Mouse (Mus musculus): ENCODE results near the gene Mdfi. TPM values are rescaled to one million over a fixed set of nuclear protein-coding genes. Genes with fewer than 3 reads are reported as not detected.

The Mdfi gene
- polyA plus RNA-seq, 1 experiment from 2014 or later, result 12.5 TPM

- Histone ChIP-seq H3K27ac (replicated peaks) (no peak overlapping the region), H3K4me1 (peaks cover 27% of the 10 kb centered on the region), H3K9ac (no peak overlapping the region), H3K9me3 (no peaks in the 10 kb centered on the region), H3K4me2 (no peak overlapping the region), H3K4me3 (no peak overlapping the region), H3K27me3 (replicated peaks) (no peaks in the 10 kb centered on the region), H3K36me3 (no peaks in the 10 kb centered on the region)
- whole genome bisulfite sequencing, result 65% methylated on average over 11 of the region's 11 CpGs
- no peak for ATAC-seq (ENCODE audit: extremely low read depth, insufficient number of reproducible peaks, low FRiP score, low TSS enrichment)
Observed at GRCm38 (mm10) chr17:47845609-47846008, 11.1 kb upstream of the Mdfi start.

- Histone ChIP-seq H3K9me3 (no peaks in the 10 kb centered on the region), H3K4me3 (no peak overlapping the region), H3K4me1 (peaks cover 10% of the 10 kb centered on the region), H3K27me3 (replicated peaks) (no peaks in the 10 kb centered on the region), H3K4me2 (no peak overlapping the region), H3K9ac (no peak overlapping the region), H3K36me3 (no peaks in the 10 kb centered on the region), H3K27ac (replicated peaks) (no peak overlapping the region)
- no peak for ATAC-seq (ENCODE audit: extremely low read depth, insufficient number of reproducible peaks, low FRiP score, low TSS enrichment)
- WGBS, result 87% methylated on average over 3 of the region's 3 CpGs
Observed at GRCm38 (mm10) chr17:47843465-47843864, 9.0 kb upstream of the Mdfi start.

DNA sequence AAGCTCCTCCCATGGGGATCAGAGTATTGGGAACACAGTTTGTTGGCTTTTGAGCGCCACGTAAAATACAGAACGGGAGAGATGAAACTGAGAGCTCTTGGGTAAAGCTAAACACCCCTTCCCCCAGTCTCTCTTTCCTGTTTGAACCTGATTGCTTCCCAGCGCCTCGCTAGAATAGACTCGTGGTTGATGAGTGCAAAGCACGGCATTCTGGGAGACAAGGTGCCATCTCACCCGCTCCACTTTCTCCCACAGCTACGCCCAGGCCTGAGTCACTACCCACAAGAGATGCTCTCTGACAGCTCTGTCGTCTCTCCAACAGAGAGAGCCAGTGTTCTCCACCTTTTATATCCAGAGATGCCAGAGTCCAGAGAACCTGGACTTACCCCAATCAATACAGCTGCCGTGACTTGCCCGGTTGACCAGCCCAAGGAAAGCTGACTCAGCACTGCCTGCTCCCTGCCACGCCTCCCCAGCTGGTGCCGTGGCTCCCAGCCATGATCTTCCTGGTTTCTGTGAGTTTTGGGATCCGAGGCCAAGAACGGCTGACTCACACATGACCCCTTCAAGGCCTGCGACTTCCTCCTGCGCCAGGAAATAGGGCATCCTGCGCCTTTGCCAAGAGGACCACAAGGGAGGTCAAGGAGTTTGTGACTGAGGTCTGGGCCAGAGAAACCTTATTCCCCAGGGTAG lies 7.6 kb upstream of the Mdfi start:
- H3K27me3 ChIP-seq (replicated peaks), result no peaks in the 10 kb centered on the region
- no peaks in the 10 kb centered on the region for H3K36me3 ChIP-seq
- H3K4me1 ChIP-seq, result peaks cover 17% of the 10 kb centered on the region
- H3K9ac ChIP-seq, result no peak overlapping the region
- H3K4me2 ChIP-seq, result no peak overlapping the region
- peak; percentile 47; the same call in 1 of the 2 replicates for ATAC-seq (ENCODE audit: extremely low read depth, insufficient number of reproducible peaks, low FRiP score, low TSS enrichment)
- WGBS, result 63% methylated on average over 19 of the region's 19 CpGs
- H3K9me3 ChIP-seq, result no peaks in the 10 kb centered on the region
- peak overlapping the region; percentile 56 for H3K27ac ChIP-seq (replicated peaks)
- H3K4me3 ChIP-seq, result no peak overlapping the region

DNA sequence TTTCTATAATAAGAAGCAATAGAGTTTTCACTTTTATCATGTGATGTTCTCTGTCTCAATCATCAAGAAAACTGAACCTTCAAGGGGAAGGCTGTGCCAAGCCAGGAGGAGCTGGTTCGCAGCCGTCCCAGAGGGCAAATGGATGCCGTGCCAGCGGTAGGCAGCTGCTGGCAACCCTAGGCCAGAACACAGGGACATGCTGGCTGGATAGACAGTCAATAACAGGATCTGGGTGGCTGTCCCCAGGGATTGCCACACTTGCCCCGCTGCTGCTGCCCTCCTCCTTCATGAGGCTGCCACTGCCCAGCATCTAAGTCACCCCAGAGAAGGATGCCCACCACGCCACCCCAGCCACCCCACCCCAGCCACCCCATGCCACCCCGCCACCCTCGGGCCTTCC lies 7.0 kb upstream of the Mdfi start:
- H3K27me3 ChIP-seq (replicated peaks), result no peaks in the 10 kb centered on the region
- no peaks in the 10 kb centered on the region for H3K36me3 ChIP-seq
- H3K27ac ChIP-seq (replicated peaks), result no peak overlapping the region
- peaks cover 17% of the 10 kb centered on the region for H3K4me1 ChIP-seq
- no peak overlapping the region for H3K4me3 ChIP-seq
- H3K4me2 ChIP-seq, result no peak overlapping the region
- H3K9me3 ChIP-seq, result no peaks in the 10 kb centered on the region
- no peak overlapping the region for H3K9ac ChIP-seq
- ATAC-seq (ENCODE audit: extremely low read depth, insufficient number of reproducible peaks, low FRiP score, low TSS enrichment), result no peak
- WGBS, result 82% methylated on average over 8 of the region's 8 CpGs

DNA sequence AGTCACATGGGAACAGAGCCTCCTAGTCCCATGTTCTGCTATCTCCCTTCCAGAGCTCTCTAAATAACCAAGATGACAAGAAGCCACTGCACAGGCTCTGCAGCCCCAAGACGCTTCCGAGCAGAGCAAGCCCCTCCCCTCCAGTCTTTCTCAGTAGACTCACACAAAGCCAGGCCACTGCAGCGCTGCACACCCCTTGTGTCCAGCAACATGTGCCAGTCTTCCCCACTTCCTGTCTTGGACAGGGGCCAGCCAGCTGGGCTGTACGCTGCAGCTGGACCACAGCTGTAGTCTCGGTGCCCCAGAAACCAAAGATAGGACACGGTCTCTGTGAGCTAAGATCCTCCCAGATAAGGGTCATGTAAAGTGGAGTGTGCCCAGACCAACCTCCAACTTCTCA lies 3.3 kb upstream of the Mdfi start:
- no peaks in the 10 kb centered on the region for H3K9me3 ChIP-seq
- peak overlapping the region; percentile 45 for H3K27ac ChIP-seq (replicated peaks)
- peaks cover 7% of the 10 kb centered on the region for H3K27me3 ChIP-seq (replicated peaks)
- H3K9ac ChIP-seq, result no peak overlapping the region
- H3K4me1 ChIP-seq, result peaks cover 24% of the 10 kb centered on the region
- 27% methylated on average over 6 of the region's 6 CpGs for WGBS
- H3K36me3 ChIP-seq, result no peaks in the 10 kb centered on the region
- ATAC-seq (ENCODE audit: extremely low read depth, insufficient number of reproducible peaks, low FRiP score, low TSS enrichment), result no peak
- H3K4me3 ChIP-seq, result no peak overlapping the region
- H3K4me2 ChIP-seq, result no peak overlapping the region

DNA sequence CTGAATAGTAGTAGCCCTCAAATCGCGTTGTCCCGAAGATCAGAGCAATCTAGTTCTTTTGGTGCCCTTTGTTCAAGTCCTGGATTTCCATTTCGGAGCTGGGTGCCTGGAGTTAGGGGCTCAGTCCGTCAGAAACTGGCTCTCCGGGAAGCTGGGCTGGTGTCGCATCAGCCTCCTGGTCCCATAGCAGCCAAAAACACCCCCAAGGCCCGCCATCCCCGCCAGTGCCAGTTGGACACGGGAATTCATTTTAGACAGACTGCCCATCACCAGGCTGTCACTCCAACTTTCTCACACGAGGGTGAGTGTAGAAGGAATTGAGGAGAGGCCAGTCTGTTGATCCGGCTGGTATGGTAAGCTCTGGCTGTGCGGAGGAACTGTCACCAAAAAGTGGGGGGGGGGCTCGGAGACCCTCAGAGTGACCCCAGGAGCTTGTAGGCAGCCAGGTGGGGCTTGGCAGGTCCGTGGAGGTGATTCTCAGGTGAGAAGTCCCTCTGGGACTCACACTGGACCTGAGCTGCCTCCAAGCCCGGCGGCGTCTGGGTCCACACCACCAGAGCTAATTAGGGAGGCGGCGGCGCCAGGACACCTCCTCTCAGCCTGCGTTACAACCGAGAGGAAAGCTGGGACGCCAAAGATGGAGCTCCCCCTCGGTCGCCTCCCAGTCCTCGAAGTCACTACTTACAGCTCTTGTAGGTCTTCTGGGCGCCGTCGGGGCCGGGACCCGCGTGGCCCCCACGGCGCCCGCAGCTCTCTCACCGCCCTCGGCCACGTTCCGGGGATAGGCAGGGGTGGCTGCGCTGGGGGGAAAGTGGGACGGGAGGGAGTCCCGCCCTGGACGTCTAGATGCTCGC lies 636 bp downstream of the Mdfi start:
- Histone ChIP-seq H3K36me3 (peaks cover 21% of the 10 kb centered on the region; the same call in 1 of the 2 replicates), H3K9me3 (no peaks in the 10 kb centered on the region), H3K27ac (replicated peaks) (peak overlapping the region; percentile 90), H3K4me1 (peaks cover 56% of the 10 kb centered on the region), H3K4me3 (peak overlapping the region; percentile 89), H3K9ac (peak overlapping the region; percentile 94), H3K4me2 (peak overlapping the region; percentile 88), H3K27me3 (replicated peaks) (peaks cover 7% of the 10 kb centered on the region)
- ATAC-seq (ENCODE audit: extremely low read depth, insufficient number of reproducible peaks, low FRiP score, low TSS enrichment), result no peak
- WGBS, result under 1% methylated on average over 45 of the region's 45 CpGs

GRCm38 (mm10) chr17:47833029-47833627 lies 1.4 kb downstream of the Mdfi start:
- Histone ChIP-seq H3K4me1 (peaks cover 58% of the 10 kb centered on the region), H3K9ac (peak overlapping the region; percentile 94), H3K36me3 (peaks cover 23% of the 10 kb centered on the region), H3K4me2 (peak overlapping the region; percentile 88), H3K9me3 (no peaks in the 10 kb centered on the region), H3K4me3 (peak overlapping the region; percentile 89), H3K27me3 (replicated peaks) (peaks cover 7% of the 10 kb centered on the region), H3K27ac (replicated peaks) (peak overlapping the region; percentile 90)
- peak; percentile 40 for ATAC-seq (ENCODE audit: extremely low read depth, insufficient number of reproducible peaks, low FRiP score, low TSS enrichment)
- WGBS, result 2% methylated on average over 39 of the region's 45 CpGs

DNA sequence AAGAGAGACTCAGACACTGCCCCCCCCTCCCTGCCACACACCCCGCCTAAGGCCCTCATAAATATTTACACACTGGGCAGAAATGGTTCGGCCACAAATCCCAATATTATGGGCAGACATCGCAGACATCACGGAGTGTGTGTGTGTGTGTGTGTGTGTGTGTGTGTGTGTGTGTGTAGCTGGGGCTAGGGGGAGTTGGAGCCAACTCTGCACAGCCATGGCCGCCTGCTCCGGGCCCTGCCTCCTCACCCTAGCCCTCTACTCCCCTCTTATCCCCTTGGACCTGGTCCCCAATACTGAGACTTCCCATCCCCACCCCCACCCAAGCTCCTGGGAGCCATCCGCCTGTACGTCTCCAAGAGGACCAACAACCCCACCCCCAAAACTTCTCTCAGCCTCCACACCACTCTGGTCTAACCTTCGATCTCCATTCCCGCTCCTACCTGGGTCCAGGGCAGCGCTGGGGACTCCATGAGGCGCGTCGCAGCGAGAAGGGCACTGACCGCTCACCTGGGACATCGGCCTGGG lies 1.9 kb downstream of the Mdfi start:
- 6% methylated on average over 17 of the region's 17 CpGs for WGBS

GRCm38 (mm10) chr17:47831772-47832171 lies 2.7 kb downstream of the Mdfi start:
- Histone ChIP-seq H3K9ac (peak overlapping the region; percentile 94), H3K4me2 (peak overlapping the region; percentile 88), H3K27me3 (replicated peaks) (peaks cover 7% of the 10 kb centered on the region), H3K36me3 (peaks cover 36% of the 10 kb centered on the region), H3K9me3 (peaks cover 2% of the 10 kb centered on the region; the same call in 1 of the 2 replicates), H3K4me3 (peak overlapping the region; percentile 89), H3K4me1 (peaks cover 51% of the 10 kb centered on the region), H3K27ac (replicated peaks) (peak overlapping the region; percentile 90)
- no peak for ATAC-seq (ENCODE audit: extremely low read depth, insufficient number of reproducible peaks, low FRiP score, low TSS enrichment)
- WGBS, result 49% methylated on average over 5 of the region's 5 CpGs

More for the DNA sequence above, 1.9 kb downstream of the Mdfi start:
- Histone ChIP-seq H3K4me1 (peaks cover 53% of the 10 kb centered on the region), H3K27ac (replicated peaks) (peak overlapping the region; percentile 90), H3K4me2 (peak overlapping the region; percentile 88), H3K9me3 (no peaks in the 10 kb centered on the region), H3K27me3 (replicated peaks) (peaks cover 7% of the 10 kb centered on the region), H3K4me3 (peak overlapping the region; percentile 89), H3K36me3 (peaks cover 28% of the 10 kb centered on the region), H3K9ac (peak overlapping the region; percentile 94)
- peak; percentile 22; the same call in 1 of the 2 replicates for ATAC-seq (ENCODE audit: extremely low read depth, insufficient number of reproducible peaks, low FRiP score, low TSS enrichment)

- WGBS, result 28% methylated on average over 9 of the region's 9 CpGs
- H3K4me1 ChIP-seq, result peaks cover 51% of the 10 kb centered on the region
- no peak for ATAC-seq (ENCODE audit: extremely low read depth, insufficient number of reproducible peaks, low FRiP score, low TSS enrichment)
- H3K27me3 ChIP-seq (replicated peaks), result peaks cover 7% of the 10 kb centered on the region
- peak overlapping the region; percentile 88 for H3K4me2 ChIP-seq
- H3K4me3 ChIP-seq, result peak overlapping the region; percentile 89
- peaks cover 4% of the 10 kb centered on the region; the same call in 1 of the 2 replicates for H3K9me3 ChIP-seq
- H3K36me3 ChIP-seq, result peaks cover 42% of the 10 kb centered on the region
- peak overlapping the region; percentile 90 for H3K27ac ChIP-seq (replicated peaks)
- peak overlapping the region; percentile 94 for H3K9ac ChIP-seq
Observed at GRCm38 (mm10) chr17:47831161-47831560, 3.3 kb downstream of the Mdfi start.

- no peak overlapping the region for H3K4me2 ChIP-seq
- no peak overlapping the region for H3K4me3 ChIP-seq
- no peak overlapping the region for H3K9ac ChIP-seq
- H3K9me3 ChIP-seq, result no peaks in the 10 kb centered on the region
- no peak overlapping the region for H3K27ac ChIP-seq (replicated peaks)
- no peaks in the 10 kb centered on the region for H3K27me3 ChIP-seq (replicated peaks)
- WGBS, result 78% methylated on average over 8 of the region's 8 CpGs
- peaks cover 5% of the 10 kb centered on the region; the same call in 1 of the 2 replicates for H3K4me1 ChIP-seq
- peaks cover 92% of the 10 kb centered on the region for H3K36me3 ChIP-seq
- no peak for ATAC-seq (ENCODE audit: extremely low read depth, insufficient number of reproducible peaks, low FRiP score, low TSS enrichment)
Observed at GRCm38 (mm10) chr17:47821339-47821738, 13.2 kb downstream of the Mdfi start.

Measured in heart, embryonic 13.5 days (tissue).